Mouse (Mus musculus): ENCODE measurements around the gene Plscr2. TPM values are rescaled to one million over a fixed set of nuclear protein-coding genes. Genes with fewer than 3 reads are reported as not detected.
A peak's percentile ranks its signal among the peaks of the same experiment; 100 is the strongest.

The Plscr2 gene
- total RNA-seq (2017), result 0.47 and 3.3 TPM in 2 replicates

DNA sequence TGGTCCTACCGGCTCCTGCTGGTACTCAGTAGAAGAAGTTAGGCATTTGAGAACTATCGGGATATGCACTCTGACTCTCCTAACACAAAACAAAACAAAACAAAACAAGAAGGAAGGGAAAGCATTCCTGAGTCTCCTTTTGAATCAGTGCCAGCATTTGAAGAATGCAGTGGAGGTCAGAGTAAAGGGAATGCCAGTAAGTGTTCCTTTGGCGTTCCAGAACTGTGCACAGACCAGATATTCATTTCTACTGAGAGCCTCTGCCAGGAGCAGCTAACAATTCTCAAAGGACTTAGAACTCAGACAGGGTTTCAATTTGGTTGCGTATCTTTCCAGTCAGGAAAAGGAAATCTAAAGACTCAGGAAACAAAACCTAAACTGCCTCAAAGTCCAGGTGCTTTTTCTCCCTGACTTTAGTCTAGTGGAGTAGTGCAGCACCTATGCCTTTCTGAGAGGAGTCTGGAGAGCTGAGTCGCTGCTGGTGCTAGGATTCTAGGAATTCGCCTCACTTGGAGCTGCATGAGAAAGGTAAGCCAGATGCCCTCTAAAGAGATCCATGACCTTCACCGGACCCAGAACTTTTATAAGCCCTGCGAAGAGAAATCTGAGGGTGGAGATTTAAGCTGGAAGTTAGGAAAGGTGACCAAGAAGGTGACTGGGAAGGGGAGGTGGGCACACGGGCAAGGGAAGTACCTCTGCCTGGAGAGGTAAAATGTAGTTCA is at the start of gene Plscr2:
Gene Plscr2 (plus strand): TSS at position 117 of the 722 bp plus-strand sequence.
- no peak for ATAC-seq (ENCODE audit: extremely low read depth, insufficient number of reproducible peaks, low FRiP score, poor library complexity, severe bottlenecking)

DNA sequence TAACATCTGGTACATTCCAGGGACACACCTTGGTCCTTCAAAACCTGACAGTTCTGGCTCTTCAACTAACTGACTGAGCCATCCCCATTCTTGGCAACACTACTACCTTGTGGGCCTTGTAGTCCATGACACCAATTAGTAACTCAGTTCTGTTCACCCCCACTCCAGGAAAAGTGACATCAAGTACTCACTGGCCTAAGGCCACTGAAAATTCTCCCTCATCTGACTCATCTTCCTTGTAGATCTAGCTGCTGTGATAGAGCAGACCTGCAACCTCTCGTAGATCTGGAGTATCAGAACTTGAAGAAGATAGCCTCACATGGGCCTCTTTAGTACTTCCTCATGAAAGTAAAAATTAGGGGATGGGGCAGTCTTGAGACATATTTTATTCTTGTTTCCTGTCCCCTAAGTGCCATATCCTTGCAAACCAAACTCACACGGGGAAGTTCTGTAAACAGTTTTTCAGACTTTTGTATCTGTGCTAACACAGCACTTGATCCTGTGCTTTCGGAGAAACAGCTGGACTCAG is 49.2 kb upstream of the Plscr2 start:
- 0 out of 2 replicates have a peak, but pooled peaks have one; percentile 1 for ATAC-seq (ENCODE audit: extremely low read depth, insufficient number of reproducible peaks, low FRiP score, poor library complexity, severe bottlenecking)

DNA sequence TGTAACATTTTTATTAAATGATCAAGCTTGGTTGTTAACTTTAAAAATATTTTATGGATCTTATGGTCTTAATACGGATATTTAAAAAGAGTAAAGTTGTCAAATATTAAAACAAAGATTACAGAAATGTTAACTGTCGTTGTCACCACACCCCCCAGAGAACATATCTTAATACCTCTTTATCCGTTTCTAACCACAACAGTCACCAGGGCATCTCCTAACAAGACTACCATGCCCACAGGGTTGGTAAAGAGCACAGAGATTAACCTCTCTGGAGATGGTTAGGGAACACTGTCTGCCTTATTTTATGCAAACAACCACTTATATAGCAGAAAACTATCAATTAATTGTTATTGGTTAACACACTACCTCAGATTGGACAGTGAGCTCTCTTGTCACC is 48.6 kb upstream of the Plscr2 start:
- no peak for ATAC-seq (ENCODE audit: extremely low read depth, insufficient number of reproducible peaks, low FRiP score, poor library complexity, severe bottlenecking)

DNA sequence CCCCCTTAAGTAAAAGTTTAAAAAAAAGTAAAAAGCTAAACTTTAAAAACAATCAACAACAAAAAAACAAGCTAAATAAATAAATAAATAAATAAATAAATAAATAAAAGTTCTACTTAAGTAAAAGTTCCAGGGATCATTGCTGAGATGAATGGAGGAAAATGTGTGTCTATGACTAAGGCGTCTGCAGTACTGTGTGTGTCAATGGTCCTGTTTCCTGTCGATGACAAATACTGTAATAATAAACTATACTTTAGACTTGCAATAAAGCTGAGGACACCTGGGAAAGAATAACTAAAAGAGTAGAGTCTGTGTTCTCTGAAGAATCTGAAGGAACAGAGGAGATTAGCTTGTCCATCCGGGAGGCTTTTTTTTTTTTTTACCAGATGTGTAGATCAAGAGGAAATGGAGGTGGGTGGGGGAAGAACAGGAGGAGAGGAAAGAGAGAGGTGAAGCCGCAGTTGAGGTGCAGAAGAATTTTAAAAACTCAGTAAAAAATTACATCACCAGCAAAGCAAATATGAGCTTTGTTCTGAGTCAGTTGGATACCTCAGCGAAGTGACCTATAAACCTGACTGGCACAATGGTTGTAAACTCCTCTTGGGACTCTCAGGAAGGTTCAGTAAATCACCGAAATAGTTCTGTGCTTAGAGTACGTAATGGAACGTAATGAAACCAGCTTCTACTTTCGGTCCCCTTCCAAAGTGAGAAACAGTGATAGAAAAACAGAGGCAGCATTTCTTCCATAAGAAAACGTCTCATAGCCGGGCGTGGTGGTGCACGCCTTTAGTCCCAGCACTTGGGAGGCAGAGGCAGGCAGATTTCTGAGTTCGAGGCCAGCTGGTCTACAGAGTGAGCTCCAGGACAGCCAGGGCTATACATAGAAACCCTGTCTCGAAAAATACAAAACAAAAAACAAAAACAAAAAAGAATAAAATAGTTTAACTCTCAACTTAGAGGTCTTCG is 46.3 kb upstream of the Plscr2 start:
- ATAC-seq (ENCODE audit: extremely low read depth, insufficient number of reproducible peaks, low FRiP score, poor library complexity, severe bottlenecking), result no peak

DNA sequence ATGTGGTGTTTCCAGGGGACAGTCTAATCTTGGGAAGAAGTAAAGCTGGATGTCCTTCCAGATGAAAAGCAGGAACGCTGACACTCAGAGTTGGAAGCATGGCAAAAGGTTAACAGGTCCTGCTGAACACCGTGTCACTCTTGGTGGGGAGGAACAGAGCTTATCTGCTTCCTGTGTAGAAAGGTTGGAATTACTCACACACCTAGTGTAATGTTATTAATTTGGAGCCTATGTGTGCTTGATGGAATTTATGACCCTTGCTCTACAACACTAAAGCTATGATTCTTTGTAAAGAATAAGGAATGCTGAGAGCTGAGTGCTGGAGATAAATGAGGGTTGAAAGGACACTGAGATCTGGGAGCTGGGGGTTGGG is 45.6 kb upstream of the Plscr2 start:
- ATAC-seq (ENCODE audit: extremely low read depth, insufficient number of reproducible peaks, low FRiP score, poor library complexity, severe bottlenecking), result no peak

DNA sequence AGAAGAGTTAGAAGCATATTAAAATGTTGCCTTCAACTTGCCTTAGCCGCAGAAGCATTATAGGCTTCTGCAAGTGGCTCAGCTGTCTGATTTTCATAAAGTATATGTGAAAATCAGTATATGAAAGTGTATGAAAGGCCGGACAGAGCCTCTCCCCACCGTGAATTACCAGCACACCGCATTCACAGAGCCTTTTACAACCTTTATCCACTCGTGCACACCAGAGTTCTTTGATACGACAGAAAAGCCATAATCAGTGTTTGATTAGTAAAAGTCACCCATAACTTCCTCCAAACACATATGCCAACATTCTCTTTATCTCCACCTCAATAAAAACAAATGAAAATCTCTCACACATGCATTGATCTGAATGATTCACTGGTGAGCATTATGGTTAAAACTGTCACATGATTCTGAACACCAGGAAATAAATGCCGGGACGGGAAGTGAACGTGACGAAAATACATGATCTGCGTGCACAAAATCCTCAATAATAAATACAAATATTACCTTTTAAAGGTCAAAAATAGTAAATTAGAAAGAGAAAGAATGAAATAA is 40.4 kb upstream of the Plscr2 start:
- ATAC-seq (ENCODE audit: extremely low read depth, insufficient number of reproducible peaks, low FRiP score, poor library complexity, severe bottlenecking), result no peak

DNA sequence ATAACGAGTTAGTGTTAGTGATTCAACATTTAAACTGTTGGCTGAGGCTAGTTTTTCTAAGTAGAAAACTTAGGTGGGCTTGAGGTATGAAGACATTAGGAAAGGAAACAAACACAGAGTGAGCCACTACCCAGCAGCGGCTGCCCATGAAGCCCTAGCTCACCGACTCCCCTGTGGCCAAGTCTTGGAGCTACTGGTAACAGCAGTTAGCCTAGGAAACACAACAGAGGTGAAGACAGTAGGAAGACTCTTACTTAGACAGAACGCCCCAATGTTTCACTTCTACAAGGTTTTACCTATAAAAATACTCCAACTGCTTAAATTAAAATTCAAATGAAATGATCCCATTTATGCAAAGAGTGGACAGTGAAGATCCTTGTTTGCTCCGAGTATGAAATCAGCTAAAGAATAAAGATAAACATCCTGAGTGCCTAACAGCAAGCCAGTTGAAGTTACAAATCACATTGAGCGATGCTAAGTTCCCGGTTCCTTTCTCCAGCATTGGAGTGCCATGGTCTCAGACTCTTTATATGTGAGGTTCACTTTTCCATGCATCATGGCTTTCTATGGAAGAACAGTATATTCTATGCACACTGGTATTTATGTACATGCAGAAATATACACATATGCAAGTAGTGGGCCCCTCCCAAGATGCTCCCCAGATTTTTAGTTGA is 26.5 kb upstream of the Plscr2 start:
- no peak for ATAC-seq (ENCODE audit: extremely low read depth, insufficient number of reproducible peaks, low FRiP score, poor library complexity, severe bottlenecking)

DNA sequence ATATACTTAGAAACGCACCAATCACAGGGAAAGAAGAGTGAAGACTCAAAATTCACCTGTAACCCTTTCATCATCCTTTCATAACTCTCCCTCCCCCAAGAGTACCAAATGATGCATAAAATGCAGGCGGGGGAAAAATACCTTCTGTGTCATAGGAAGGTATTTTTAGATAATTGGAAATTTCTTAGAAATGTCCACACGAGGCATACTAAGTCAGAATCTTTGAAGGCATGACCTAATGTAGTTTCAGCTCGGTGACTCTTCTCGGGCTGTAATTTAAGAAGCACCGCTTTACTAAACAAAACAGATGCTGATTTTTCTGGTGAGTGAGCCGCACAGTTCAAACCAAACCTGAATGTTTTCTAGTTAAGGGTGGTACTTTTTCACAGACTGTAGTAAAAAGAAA is 26.0 kb upstream of the Plscr2 start, which contains the start of gene Plscr1:
Gene Plscr1 (plus strand): TSS at position 304 of the 406 bp plus-strand sequence.
- 0 out of 2 replicates have a peak, but pooled peaks have one; percentile 2 for ATAC-seq (ENCODE audit: extremely low read depth, insufficient number of reproducible peaks, low FRiP score, poor library complexity, severe bottlenecking)

DNA sequence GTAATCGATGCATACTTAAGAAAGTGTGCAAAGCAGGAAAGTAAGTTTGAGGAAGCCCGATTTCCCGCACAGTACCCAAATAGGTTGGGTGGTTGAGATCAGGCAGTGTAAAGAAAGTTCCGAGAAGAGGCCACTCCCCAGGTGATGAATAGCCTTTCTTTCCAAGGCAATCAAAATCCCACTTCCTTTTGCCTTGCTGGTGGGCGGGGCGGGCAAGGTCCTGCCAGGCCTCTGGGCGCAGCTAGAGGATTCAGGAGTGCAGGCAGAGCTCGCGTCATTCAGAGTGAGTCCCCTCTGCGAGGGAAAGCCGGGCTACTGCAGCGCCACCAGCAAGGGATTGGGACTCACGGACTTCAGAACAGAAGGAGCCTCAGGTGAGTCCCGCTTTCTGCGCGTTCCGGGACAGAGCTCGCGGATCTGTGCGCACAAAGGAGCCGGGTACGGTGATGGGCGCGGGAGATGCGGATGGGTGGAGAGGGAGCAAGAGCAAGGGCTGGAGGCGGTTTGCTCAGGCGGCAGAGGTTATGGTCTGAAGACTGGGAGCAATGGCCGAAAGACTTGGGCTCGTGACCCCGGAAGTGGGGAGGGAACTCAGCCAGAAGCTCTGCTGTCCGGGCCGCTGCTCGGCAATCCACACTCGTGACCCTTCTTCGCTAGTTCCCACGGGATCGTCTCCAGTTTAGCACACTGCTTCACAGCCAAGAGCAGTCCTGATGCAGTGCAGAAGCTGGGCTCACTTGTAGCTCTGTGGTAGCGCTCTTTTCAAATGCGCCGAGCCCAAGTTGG is 25.2 kb upstream of the Plscr2 start:
- ATAC-seq (ENCODE audit: extremely low read depth, insufficient number of reproducible peaks, low FRiP score, poor library complexity, severe bottlenecking), result peak; percentile 68

DNA sequence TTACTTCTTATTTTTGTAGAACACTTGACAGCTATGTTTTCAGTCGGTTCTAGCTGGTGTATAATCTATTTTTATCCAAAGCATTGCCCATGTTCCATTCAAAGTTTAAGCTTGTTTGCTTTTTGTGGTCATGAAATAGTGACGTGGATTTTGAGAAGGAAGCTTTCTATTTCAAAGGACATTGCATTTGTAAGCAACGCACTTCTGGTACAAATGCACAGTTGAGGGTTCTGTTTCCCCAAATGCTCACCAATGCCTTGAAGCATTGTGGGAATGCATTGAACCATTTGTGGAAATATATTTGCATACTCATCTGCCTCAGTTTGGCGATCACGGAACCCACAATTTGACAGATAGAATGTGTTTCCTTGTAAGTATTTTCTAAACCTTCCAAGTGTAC is 22.7 kb upstream of the Plscr2 start:
- no peak for ATAC-seq (ENCODE audit: extremely low read depth, insufficient number of reproducible peaks, low FRiP score, poor library complexity, severe bottlenecking)

DNA sequence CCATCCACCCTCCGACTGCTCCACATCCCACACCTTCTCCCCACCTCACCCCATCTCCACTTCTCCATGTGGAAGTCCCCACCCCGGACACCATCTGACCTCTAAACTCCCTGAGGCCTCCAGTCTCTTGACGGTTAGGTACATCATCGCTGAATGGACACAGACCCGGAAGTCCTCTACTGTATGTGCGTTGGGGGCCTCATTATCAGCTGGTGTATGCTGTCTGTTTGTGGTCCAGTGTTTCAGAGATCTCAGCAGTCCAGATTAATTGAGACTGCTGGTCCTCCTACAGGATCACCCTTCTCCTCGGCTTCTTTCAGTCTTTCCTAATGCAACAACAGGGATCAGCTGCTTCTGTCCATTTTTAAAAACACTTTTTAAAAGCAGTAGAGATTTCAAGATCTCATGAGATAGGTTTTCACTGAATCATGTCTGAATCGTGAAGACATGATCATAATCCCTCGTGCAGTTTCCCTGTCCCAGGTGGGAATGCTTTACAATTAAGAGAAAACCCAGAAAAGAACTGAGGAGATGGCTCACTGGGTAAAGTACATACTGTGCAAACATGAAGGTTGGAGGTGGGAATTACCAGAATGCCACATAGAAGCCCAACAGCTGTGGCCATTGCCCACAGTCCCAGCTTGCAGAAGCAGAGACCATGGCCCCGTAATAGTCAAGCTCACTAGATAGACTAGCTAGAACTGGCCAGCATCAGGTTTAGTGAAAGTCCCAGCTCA is 21.6 kb upstream of the Plscr2 start:
- no peak for ATAC-seq (ENCODE audit: extremely low read depth, insufficient number of reproducible peaks, low FRiP score, poor library complexity, severe bottlenecking)

DNA sequence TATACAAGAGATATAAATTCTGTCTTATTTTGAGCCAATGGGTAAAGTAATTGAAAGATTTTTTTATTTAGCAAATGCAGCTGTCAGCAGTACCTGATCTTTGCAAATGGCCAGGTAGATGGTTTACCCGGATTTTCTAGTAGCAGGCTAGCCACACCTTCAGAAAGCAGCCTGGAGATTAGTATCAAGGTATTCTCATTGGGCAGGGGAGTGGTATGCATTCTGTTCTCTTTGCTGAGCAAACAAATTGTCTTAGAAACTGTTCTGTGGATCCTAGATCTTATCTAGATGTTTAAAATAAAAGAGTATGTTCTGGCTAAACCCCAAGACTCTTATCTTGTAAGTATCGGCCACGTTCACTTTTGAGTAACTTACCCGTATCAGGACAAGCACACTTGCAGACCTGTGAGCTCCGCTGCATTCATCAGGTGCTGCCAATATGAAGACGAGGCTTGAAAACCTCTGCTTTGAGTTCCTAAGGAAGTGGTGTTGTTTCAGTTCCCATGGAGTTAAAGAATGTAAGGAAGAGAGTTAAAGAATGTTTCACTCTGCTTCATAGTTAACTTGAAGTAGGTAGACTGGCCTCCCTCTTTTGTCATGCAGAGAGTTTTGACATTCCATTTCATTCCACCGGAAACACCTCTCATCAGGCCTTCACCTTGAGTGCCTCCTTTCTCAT is 14.8 kb upstream of the Plscr2 start:
- ATAC-seq (ENCODE audit: extremely low read depth, insufficient number of reproducible peaks, low FRiP score, poor library complexity, severe bottlenecking), result no peak

DNA sequence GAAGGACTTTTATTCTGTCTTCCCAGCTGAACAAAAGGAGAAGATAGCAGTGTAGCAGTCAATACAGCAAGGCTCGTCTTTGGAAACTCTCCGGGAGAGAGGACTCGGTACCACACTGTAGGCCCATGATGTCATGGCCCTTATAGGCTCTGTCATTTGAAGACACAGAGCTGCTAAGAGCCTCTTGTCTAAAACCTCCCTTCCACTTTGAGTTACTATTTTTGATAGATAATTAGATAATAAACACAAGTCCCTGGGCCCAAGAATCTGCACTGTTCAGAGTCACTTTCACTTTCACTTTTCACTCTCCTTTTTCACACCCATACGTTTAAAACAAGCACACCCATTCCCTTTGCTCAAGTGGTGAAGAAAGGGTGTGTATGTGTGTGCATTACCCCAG is 9.7 kb upstream of the Plscr2 start:
- no peak for ATAC-seq (ENCODE audit: extremely low read depth, insufficient number of reproducible peaks, low FRiP score, poor library complexity, severe bottlenecking)

DNA sequence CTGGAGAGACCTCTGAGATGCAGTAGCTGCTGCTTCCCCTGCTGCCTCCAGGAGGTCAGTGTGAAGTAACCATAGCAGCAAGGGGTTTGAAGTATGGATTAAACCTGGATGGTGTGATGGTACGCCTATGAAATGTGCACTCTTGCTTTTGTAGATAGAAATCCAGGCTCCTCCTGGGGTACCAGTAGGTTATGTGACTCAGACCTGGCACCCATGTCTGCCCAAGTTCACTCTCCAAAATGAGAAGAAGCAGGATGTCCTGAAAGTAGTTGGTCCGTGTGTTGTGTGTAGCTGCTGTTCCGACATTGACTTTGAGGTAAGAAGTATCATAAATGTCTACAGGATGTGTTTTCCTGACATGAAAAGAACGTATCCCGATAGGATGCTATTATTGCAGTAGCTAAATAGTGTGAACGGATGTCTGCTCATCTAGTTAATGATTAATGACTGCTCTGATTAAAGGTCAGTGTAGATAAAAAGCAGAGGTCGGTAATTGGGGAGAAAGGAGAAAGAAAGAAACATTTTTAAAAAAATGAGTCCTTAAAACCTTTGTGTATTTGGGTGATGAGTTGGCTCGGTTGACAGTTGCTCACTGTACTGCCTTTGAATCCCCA is 8.7 kb upstream of the Plscr2 start:
- ATAC-seq (ENCODE audit: extremely low read depth, insufficient number of reproducible peaks, low FRiP score, poor library complexity, severe bottlenecking), result no peak

DNA sequence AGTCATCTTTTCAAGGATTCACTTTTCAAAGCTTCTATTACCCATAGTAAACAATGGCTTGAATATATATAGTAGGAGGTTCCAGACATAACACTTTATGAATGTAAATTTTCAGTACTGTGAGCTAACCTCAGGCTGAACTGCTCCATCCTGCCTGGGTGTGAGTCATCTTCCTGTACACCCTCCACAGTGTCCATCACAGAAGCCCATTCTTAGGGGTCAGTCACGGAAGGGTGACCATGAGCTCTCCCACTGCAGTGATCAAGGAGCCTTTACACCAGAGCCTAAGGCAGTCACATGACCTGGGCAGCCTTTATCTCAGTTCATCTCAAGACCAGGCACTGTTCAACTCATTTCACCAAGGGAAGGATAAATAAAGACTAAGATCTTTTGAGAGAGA is 7.7 kb upstream of the Plscr2 start:
- no peak for ATAC-seq (ENCODE audit: extremely low read depth, insufficient number of reproducible peaks, low FRiP score, poor library complexity, severe bottlenecking)

DNA sequence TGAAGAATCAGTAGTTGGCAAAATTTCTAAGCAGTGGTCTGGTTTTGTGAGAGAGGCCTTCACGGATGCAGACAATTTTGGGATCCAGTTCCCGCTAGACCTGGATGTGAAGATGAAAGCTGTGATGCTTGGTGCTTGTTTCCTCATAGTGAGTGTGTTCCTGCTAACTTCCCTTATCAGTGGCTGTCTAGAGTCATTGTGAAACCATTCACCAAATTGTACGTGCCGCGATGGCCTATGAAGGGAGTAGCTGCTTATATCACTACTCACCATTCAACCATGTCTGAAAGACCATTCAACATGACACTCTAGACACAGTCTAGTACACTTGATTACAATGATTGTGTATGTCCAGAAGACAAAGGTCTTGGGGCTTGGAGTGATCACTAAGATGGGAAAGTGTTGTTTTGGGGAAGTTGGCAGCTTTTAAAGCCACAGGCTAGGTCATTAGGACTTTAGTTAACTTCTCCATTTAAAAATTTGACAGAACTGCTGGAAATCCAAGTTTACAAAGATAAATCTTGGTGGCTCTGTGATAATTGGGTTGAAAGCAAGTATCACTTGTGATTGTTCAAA is 5.5 kb upstream of the Plscr2 start:
- peak; percentile 88 for ATAC-seq (ENCODE audit: extremely low read depth, insufficient number of reproducible peaks, low FRiP score, poor library complexity, severe bottlenecking)
